In the genomic region with DNA sequence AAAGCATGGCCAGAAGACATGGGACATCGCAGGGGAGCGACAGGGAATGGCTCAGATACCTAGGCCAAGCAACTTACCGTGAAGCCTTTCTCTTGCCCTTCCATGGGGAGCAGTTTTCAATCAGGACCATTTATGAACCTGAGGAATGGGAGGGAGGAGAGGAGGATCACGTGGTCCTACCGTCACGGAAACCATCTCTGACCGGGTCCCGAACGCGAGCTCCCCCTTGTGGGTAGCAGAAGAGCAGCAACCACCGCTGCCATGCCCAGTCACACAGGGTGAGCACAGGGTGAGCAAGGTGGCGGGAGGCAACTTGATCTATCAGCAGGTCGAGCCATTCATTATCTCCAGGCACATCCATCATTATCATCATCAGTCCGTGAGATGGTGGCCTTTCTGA, we compare ENCODE assay signal across 8 mouse cellular contexts. TPM values are rescaled to one million over a fixed set of nuclear protein-coding genes. Genes with fewer than 3 reads are reported as not detected.
DNase-seq lines count a peak whose midpoint lies in the region; ATAC-seq and TF ChIP-seq lines count a peak whose summit lies in the region.

No protein-coding gene starts in this region.

- H3K4me3 ChIP-seq in midbrain, embryonic 11.5 days (ENCODE audit: low read depth, low read length): no peak overlapping the region
- no peak overlapping the region for H3K4me3 ChIP-seq in midbrain, embryonic 15.5 days
- no peak overlapping the region for H3K4me3 ChIP-seq in kidney, postnatal 0 days (replicated peaks; ENCODE audit: low read depth, low read length)
- no peak overlapping the region for H3K4me3 ChIP-seq in testis, adult 2 months (ENCODE audit: control insufficient read depth, low read depth, low read length)
- H3K4me3 ChIP-seq in forebrain, embryonic 15.5 days: no peak overlapping the region

- WGBS in midbrain, embryonic 11.5 days: 23% methylated on average over 14 of the region's 14 CpGs
- WGBS in midbrain, embryonic 15.5 days: 23% methylated on average over 14 of the region's 14 CpGs
- 20% methylated on average over 14 of the region's 14 CpGs for WGBS in kidney, postnatal 0 days
- 23% methylated on average over 14 of the region's 14 CpGs for WGBS in forebrain, embryonic 15.5 days

- peaks cover 3% of the 10 kb centered on the region; the same call in 1 of the 2 replicates for H3K4me1 ChIP-seq in midbrain, embryonic 11.5 days (ENCODE audit: control insufficient read depth, insufficient read depth, low read length)
- H3K4me1 ChIP-seq in midbrain, embryonic 15.5 days: no peaks in the 10 kb centered on the region
- no peaks in the 10 kb centered on the region for H3K4me1 ChIP-seq in kidney, postnatal 0 days (replicated peaks; ENCODE audit: insufficient read depth, low read length)
- peaks cover 2% of the 10 kb centered on the region; the same call in 1 of the 2 replicates for H3K4me1 ChIP-seq in testis, adult 2 months (ENCODE audit: control insufficient read depth, insufficient read depth, low read length)
- H3K4me1 ChIP-seq in forebrain, embryonic 15.5 days: peaks cover 12% of the 10 kb centered on the region

- no peak overlapping the region for H3K9ac ChIP-seq in midbrain, embryonic 11.5 days (ENCODE audit: low read length)
- no peak overlapping the region for H3K9ac ChIP-seq in midbrain, embryonic 15.5 days
- H3K9ac ChIP-seq in kidney, postnatal 0 days (ENCODE audit: low read depth, low read length): no peak overlapping the region
- H3K9ac ChIP-seq in forebrain, embryonic 15.5 days (replicated peaks): no peak overlapping the region

- peak; percentile 87 for DNase-seq in midbrain, embryonic 11.5 days (ENCODE audit: low spot score, missing footprints)
- peak; percentile 77 for DNase-seq in adrenal gland, adult 2 months
- peak; percentile 62 for DNase-seq in embryo, embryonic 10 days (ENCODE audit: low spot score)
- DNase-seq in kidney, postnatal 0 days (ENCODE audit: low spot score): peak; percentile 72

- no peak overlapping the region for H3K27ac ChIP-seq in midbrain, embryonic 11.5 days (ENCODE audit: low read depth, low read length)
- H3K27ac ChIP-seq in midbrain, embryonic 15.5 days: no peak overlapping the region
- H3K27ac ChIP-seq in kidney, postnatal 0 days: no peak overlapping the region
- no peak overlapping the region for H3K27ac ChIP-seq in testis, adult 2 months (ENCODE audit: control insufficient read depth, insufficient read depth, low read depth, low read length)
- no peak overlapping the region for H3K27ac ChIP-seq in forebrain, embryonic 15.5 days (replicated peaks)

- 0 out of 2 replicates have a peak, but pooled peaks have one; percentile 42 for ATAC-seq in midbrain, embryonic 11.5 days (ENCODE audit: low FRiP score)
- no peak for ATAC-seq in midbrain, embryonic 15.5 days (replicated peaks)
- peak; percentile 30; the same call in 1 of the 2 replicates for ATAC-seq in kidney, postnatal 0 days (replicated peaks; ENCODE audit: low FRiP score, low read depth)
- ATAC-seq in megakaryocyte progenitor cell, adult 5-6 weeks (replicated peaks; ENCODE audit: poor library complexity): peak; percentile 90
- no peak for ATAC-seq in forebrain, embryonic 15.5 days (replicated peaks)

- no peaks in the 10 kb centered on the region for H3K9me3 ChIP-seq in midbrain, embryonic 11.5 days (ENCODE audit: control insufficient read depth, low read length)
- H3K9me3 ChIP-seq in midbrain, embryonic 15.5 days: no peaks in the 10 kb centered on the region
- H3K9me3 ChIP-seq in kidney, postnatal 0 days (replicated peaks; ENCODE audit: low read length): no peaks in the 10 kb centered on the region
- H3K9me3 ChIP-seq in forebrain, embryonic 15.5 days: no peaks in the 10 kb centered on the region

- no peak for TF ChIP-seq POLR2A in testis, adult 2 months (IDR thresholded peaks at IDR 0.05; ENCODE audit: control insufficient read depth, low read depth, low read length)

- peak; percentile 85 for TF ChIP-seq CTCF in kidney, postnatal 0 days (IDR thresholded peaks at IDR 0.05; ENCODE audit: low read depth)
- peak; percentile 86; the same call in 1 of the 2 replicates for TF ChIP-seq CTCF in testis, adult 2 months (IDR thresholded peaks at IDR 0.05; ENCODE audit: control insufficient read depth, insufficient read depth, insufficient replicate concordance, low read depth, low read length)

- H3K27me3 ChIP-seq in midbrain, embryonic 11.5 days (ENCODE audit: control insufficient read depth, insufficient read depth, low read length): no peaks in the 10 kb centered on the region
- H3K27me3 ChIP-seq in midbrain, embryonic 15.5 days (replicated peaks): no peaks in the 10 kb centered on the region
- H3K27me3 ChIP-seq in kidney, postnatal 0 days (ENCODE audit: insufficient read depth, low read length): no peaks in the 10 kb centered on the region
- no peaks in the 10 kb centered on the region for H3K27me3 ChIP-seq in testis, adult 2 months (ENCODE audit: control insufficient read depth, insufficient read depth, low read length)
- no peaks in the 10 kb centered on the region for H3K27me3 ChIP-seq in forebrain, embryonic 15.5 days

- no peaks in the 10 kb centered on the region for H3K36me3 ChIP-seq in midbrain, embryonic 11.5 days (ENCODE audit: control insufficient read depth, insufficient read depth, low read length)
- H3K36me3 ChIP-seq in midbrain, embryonic 15.5 days (replicated peaks): no peaks in the 10 kb centered on the region
- no peaks in the 10 kb centered on the region for H3K36me3 ChIP-seq in kidney, postnatal 0 days (ENCODE audit: insufficient read depth, low read length)
- H3K36me3 ChIP-seq in testis, adult 2 months (ENCODE audit: control insufficient read depth, insufficient read depth, low read length): no peaks in the 10 kb centered on the region
- H3K36me3 ChIP-seq in forebrain, embryonic 15.5 days: no peaks in the 10 kb centered on the region

- H3K4me2 ChIP-seq in midbrain, embryonic 11.5 days: no peak overlapping the region
- H3K4me2 ChIP-seq in midbrain, embryonic 15.5 days: no peak overlapping the region
- no peak overlapping the region for H3K4me2 ChIP-seq in kidney, postnatal 0 days (ENCODE audit: low read length)
- H3K4me2 ChIP-seq in forebrain, embryonic 15.5 days (replicated peaks): no peak overlapping the region

RNA-seq across cellular contexts. Expression of gene Ccdc167, which starts 56.5 kb away (rescaled TPM):
- polyA plus RNA-seq in midbrain, embryonic 11.5 days (2014; fragmentation: Nextera tagmentation; extraction: Ambion mirVana): 13.5 and 17.0 TPM in 2 replicates
- 9.3 and 10.4 TPM in 2 replicates for polyA plus RNA-seq in midbrain, embryonic 15.5 days (2015; fragmentation: Nextera tagmentation; extraction: Ambion mirVana)
- 10 to 100 TPM in 1 of 2 experiments, 1 to 10 TPM in 1; 7.5 to 10.4 TPM for total RNA-seq in adrenal gland, adult 2 months (2021)
- polyA plus RNA-seq in adrenal gland, adult 2 months (2012; rRNA removed): 3.5 and 4.4 TPM in 2 replicates
- 8.2 and 9.2 TPM in 2 replicates for polyA plus RNA-seq in kidney, postnatal 0 days (2015; fragmentation: Nextera tagmentation; extraction: Ambion mirVana)
- total RNA-seq in megakaryocyte progenitor cell, adult 5-6 weeks (2015): 19.1 and 20.1 TPM in 2 replicates
- 6.3 and 11.3 TPM in 2 replicates for total RNA-seq in megakaryocyte progenitor cell, adult 5-6 weeks (2017)
- 1.5 and 1.6 TPM in 2 replicates for polyA plus RNA-seq in testis, adult 2 months (2012; rRNA removed)
- polyA plus RNA-seq in forebrain, embryonic 15.5 days (2015; fragmentation: Nextera tagmentation; extraction: Ambion mirVana): 12.4 and 12.9 TPM in 2 replicates

Comparison
In these comparisons a context has a peak if more than half of its experiments do, and no peak if none do; other contexts are left out.
1. ATAC-seq: peak in midbrain, embryonic 11.5 days (single experiment), kidney, postnatal 0 days (single experiment) and megakaryocyte progenitor cell, adult 5-6 weeks (single experiment); none in midbrain, embryonic 15.5 days (single experiment) and forebrain, embryonic 15.5 days (single experiment).
2. Peak in every context shown above with its lines, with median percentiles within 50 percentile points of each other: DNase-seq.